Mouse (Mus musculus) midbrain, embryonic 14.5 days (tissue): ENCODE measurements around the gene Ptprs. TPM values are rescaled to one million over a fixed set of nuclear protein-coding genes. Genes with fewer than 3 reads are reported as not detected.

Experiments used
- ATAC-seq: fragments of 200-750 bp; cut with Nextera tagmentation; 2 replicates; pipeline ENCODE4 v1.8.0; 2017; ENCODE audit warnings: moderate number of reproducible peaks, moderate library complexity; ENCODE audit not compliant: low FRiP score, low TSS enrichment
- DNase-seq: peaks from one replicate; pipeline ENCODE4 v3.0.0-alpha.2; 2015
- H3K27ac ChIP-seq: fragments of 300-500 bp; sonication (generic); replicated peaks from 2 replicates; pipeline ENCODE4 v1.5.1; 2014; ENCODE audit warnings: mild to moderate bottlenecking, low read depth, low read length, moderate library complexity
- H3K27me3 ChIP-seq: fragments of 300-500 bp; sonication (generic); 2 replicates; pipeline ENCODE4 v1.6.1; 2014; ENCODE audit warnings: low read length, control low read depth, mixed read lengths; ENCODE audit not compliant: control insufficient read depth, insufficient read depth
- H3K36me3 ChIP-seq: fragments of 300-500 bp; sonication (generic); 2 replicates; pipeline ENCODE4 v1.6.1; 2014; ENCODE audit warnings: low read length, control low read depth; ENCODE audit not compliant: control insufficient read depth, insufficient read depth
- H3K4me1 ChIP-seq: fragments of 300-500 bp; sonication (generic); 2 replicates; pipeline ENCODE4 v1.6.1; 2014; ENCODE audit warnings: mild to moderate bottlenecking, antibody characterized with exemption, low read length, control low read depth; ENCODE audit not compliant: control insufficient read depth, insufficient read depth
- H3K4me2 ChIP-seq: fragments of 300-500 bp; sonication (generic); 2 replicates; pipeline ENCODE4 v1.6.1; 2014; ENCODE audit warnings: mild to moderate bottlenecking, low read length, moderate library complexity
- H3K4me3 ChIP-seq: fragments of 300-500 bp; sonication (generic); replicated peaks from 2 replicates; pipeline ENCODE4 v1.5.1; 2014; ENCODE audit warnings: low read depth, low read length
- H3K9ac ChIP-seq: fragments of 300-500 bp; sonication (generic); replicated peaks from 2 replicates; pipeline ENCODE4 v1.6.1; 2014; ENCODE audit warnings: mild to moderate bottlenecking, low read length, moderate library complexity
- H3K9me3 ChIP-seq: fragments of 300-500 bp; sonication (generic); 2 replicates; pipeline ENCODE4 v1.6.1; 2016; ENCODE audit warnings: low read length, control low read depth, mixed read lengths; ENCODE audit not compliant: control insufficient read depth
- WGBS: fragments of 180-500 bp; shearing (Covaris S2); extraction: QIAGEN DNeasy Blood & Tissue Kit; methylation state at CpG from one replicate; pipeline ENCODE4 v1.1.7; 2014; 5-methylcytosine and 5-hydroxymethylcytosine counted together
- polyA plus RNA-seq: library from polyadenylated mRNA; unstranded; fragments of >200 nt; fragmentation: Nextera tagmentation; extraction: Ambion mirVana; gene quantifications from 2 replicates; pipeline ENCODE4 v1.2.1, GENCODE M21; 2014

Ptprs gene
- polyA plus RNA-seq, 1 experiment from 2014 or later: 304 TPM

- Histone ChIP-seq H3K4me3 (peak overlapping the region; percentile 22), H3K27ac (no peak overlapping the region), H3K4me1 (peaks cover 31% of the 10 kb centered on the region), H3K9me3 (no peaks in the 10 kb centered on the region), H3K4me2 (peak overlapping the region; percentile 44), H3K27me3 (peaks cover 31% of the 10 kb centered on the region), H3K36me3 (no peaks in the 10 kb centered on the region), H3K9ac (0 out of 2 replicates have a peak overlapping the region, but pooled peaks have one; percentile 9)
- DNase-seq: peak; percentile 48
- 7% methylated on average over 60 of the region's 60 CpGs for WGBS
- ATAC-seq: no peak
Observed at GRCm38 (mm10) chr17:56510970-56511706, 34.9 kb upstream of the Ptprs start.

- peaks cover 26% of the 10 kb centered on the region for H3K4me1 ChIP-seq
- H3K27ac ChIP-seq: no peak overlapping the region
- H3K9me3 ChIP-seq: no peaks in the 10 kb centered on the region
- ATAC-seq: no peak
- peak overlapping the region; percentile 22; the same call in 1 of the 2 replicates for H3K4me3 ChIP-seq
- H3K4me2 ChIP-seq: no peak overlapping the region
- H3K9ac ChIP-seq: no peak overlapping the region
- WGBS: 26% methylated on average over 27 of the region's 27 CpGs
- H3K27me3 ChIP-seq: peaks cover 31% of the 10 kb centered on the region
- no peaks in the 10 kb centered on the region for H3K36me3 ChIP-seq
- no peak for DNase-seq
Observed at GRCm38 (mm10) chr17:56510473-56510969, 34.2 kb upstream of the Ptprs start.

- peaks cover 31% of the 10 kb centered on the region for H3K27me3 ChIP-seq
- no peak overlapping the region for H3K9ac ChIP-seq
- no peaks in the 10 kb centered on the region for H3K36me3 ChIP-seq
- peak; percentile 77 for DNase-seq
- no peaks in the 10 kb centered on the region for H3K9me3 ChIP-seq
- peaks cover 21% of the 10 kb centered on the region; the same call in 1 of the 2 replicates for H3K4me1 ChIP-seq
- H3K4me3 ChIP-seq: no peak overlapping the region
- 5% methylated on average over 35 of the region's 37 CpGs for WGBS
- H3K4me2 ChIP-seq: peak overlapping the region; percentile 4; the same call in 1 of the 2 replicates
- 0 out of 2 replicates have a peak overlapping the region, but pooled peaks have one; percentile 58 for H3K27ac ChIP-seq
- peak; percentile 37 for ATAC-seq
Observed at GRCm38 (mm10) chr17:56509707-56510472, 33.6 kb upstream of the Ptprs start.

DNA sequence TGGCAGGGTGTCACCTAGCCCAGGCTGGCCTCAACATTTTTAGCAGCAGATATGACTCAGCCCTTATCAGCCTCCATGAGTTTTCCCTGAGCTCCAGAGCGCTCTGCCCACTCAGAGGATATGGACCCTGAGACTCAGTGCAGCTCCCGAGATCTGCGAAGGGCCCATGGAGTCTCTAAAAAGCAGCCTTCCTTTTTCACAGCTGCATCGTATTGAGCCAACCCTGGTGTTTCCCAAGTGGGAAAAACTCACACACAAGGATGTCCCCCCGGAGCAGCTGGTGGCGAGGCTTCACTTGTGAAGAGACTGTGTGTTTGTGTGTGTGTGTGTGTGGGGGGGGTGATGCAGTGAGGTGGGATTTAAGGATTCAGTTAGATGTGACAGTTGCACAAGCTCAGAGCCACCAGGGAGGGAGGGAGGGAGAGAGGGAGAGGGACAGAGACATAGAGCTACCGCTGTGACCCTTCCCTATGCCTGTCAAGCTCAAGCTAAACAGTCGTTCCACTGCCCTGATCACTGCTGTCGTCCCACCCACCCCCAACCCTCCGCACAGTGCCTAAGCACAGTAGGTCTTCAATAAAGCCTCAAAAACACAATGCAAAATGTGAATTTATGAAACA is 32.8 kb upstream of the Ptprs start:
- Histone ChIP-seq H3K36me3 (no peaks in the 10 kb centered on the region), H3K4me2 (no peak overlapping the region), H3K4me3 (no peak overlapping the region), H3K27me3 (peaks cover 31% of the 10 kb centered on the region), H3K9me3 (no peaks in the 10 kb centered on the region), H3K9ac (no peak overlapping the region), H3K4me1 (peaks cover 21% of the 10 kb centered on the region; the same call in 1 of the 2 replicates), H3K27ac (peak overlapping the region; percentile 58; the same call in 1 of the 2 replicates)
- DNase-seq (no peak), ATAC-seq (0 out of 2 replicates have a peak, but pooled peaks have one; percentile 10)
- WGBS: 27% methylated on average over 10 of the region's 10 CpGs

- peaks cover 24% of the 10 kb centered on the region for H3K27me3 ChIP-seq
- ATAC-seq: peak; percentile 92
- H3K9me3 ChIP-seq: no peaks in the 10 kb centered on the region
- peak; percentile 98 for DNase-seq
- H3K36me3 ChIP-seq: no peaks in the 10 kb centered on the region
- under 1% methylated on average over 42 of the region's 42 CpGs for WGBS
- H3K4me2 ChIP-seq: peak overlapping the region; percentile 99
- H3K27ac ChIP-seq: peak overlapping the region; percentile 95
- peak overlapping the region; percentile 89 for H3K9ac ChIP-seq
- H3K4me3 ChIP-seq: peak overlapping the region; percentile 58
- peaks cover 21% of the 10 kb centered on the region; the same call in 1 of the 2 replicates for H3K4me1 ChIP-seq
Observed at GRCm38 (mm10) chr17:56507161-56508068, 31.1 kb upstream of the Ptprs start.

- Histone ChIP-seq H3K4me3 (peak overlapping the region; percentile 58), H3K9ac (peak overlapping the region; percentile 89; the same call in 1 of the 2 replicates), H3K4me2 (peak overlapping the region; percentile 99), H3K27ac (peak overlapping the region; percentile 95), H3K27me3 (peaks cover 16% of the 10 kb centered on the region), H3K36me3 (no peaks in the 10 kb centered on the region), H3K4me1 (peaks cover 21% of the 10 kb centered on the region; the same call in 1 of the 2 replicates), H3K9me3 (no peaks in the 10 kb centered on the region)
- WGBS: 58% methylated on average over 15 of the region's 15 CpGs
- DNase-seq: no peak
- ATAC-seq: no peak
Observed at GRCm38 (mm10) chr17:56506417-56507065, 30.3 kb upstream of the Ptprs start.

DNA sequence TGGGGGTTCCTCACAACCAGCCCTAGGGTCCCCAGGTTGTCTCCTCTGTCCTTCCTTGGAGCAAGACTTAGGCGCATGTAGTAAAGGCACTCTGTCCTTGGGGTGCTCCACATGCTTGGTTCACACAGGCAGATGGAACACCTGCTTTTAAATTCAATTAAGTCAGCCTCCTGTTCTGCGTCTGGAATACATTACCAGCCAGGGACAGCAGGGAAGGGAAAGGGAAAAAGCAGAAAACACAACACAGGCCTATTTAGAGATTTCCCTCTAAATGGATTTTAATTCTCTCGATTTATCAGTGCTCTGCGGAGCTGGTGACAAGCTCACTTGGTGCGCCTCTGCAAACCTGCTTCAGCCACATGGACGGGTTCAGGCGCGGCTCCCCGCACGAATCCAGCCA is 29.1 kb upstream of the Ptprs start:
- Histone ChIP-seq H3K4me3 (no peak overlapping the region), H3K4me2 (no peak overlapping the region), H3K9me3 (no peaks in the 10 kb centered on the region), H3K4me1 (peaks cover 17% of the 10 kb centered on the region; the same call in 1 of the 2 replicates), H3K27ac (no peak overlapping the region), H3K36me3 (no peaks in the 10 kb centered on the region), H3K9ac (no peak overlapping the region), H3K27me3 (peaks cover 4% of the 10 kb centered on the region)
- DNase-seq (no peak), ATAC-seq (no peak)
- WGBS: 83% methylated on average over 10 of the region's 10 CpGs
